Mouse (Mus musculus): ENCODE data around the gene Gsg1l. TPM values are rescaled to one million over a fixed set of nuclear protein-coding genes. Genes with fewer than 3 reads are reported as not detected.

The Gsg1l gene
- total RNA-seq, 2 experiments from 2014 or later, result 78.1 to 85.0 TPM

GRCm38 (mm10) chr7:125992356-125992891 is 89.8 kb downstream of the Gsg1l start:
- DNase-seq (ENCODE audit: low spot score in 2 of 2), result no peak
- intact Hi-C loops (cut with DNase I), result no loop called here

DNA sequence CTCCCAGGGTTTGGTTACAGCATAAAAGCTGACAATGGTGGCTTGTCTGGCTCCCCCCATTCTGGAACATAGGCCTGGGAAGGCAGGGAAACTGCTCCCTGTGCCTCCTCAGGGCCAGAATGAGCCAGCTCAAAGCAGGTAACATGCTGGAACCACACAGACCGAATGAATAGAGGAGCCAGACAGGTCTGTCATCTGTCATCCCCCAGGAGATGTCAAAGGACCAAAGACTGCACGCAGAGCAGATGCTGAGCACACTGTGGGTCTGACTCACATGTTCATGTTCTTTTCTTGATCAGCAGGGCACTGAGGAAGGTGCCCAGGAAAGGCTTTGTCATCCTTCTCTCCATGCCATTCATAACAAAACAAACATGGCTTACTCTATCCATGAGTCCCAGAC is 90.4 kb downstream of the Gsg1l start:
- intact Hi-C loops (cut with DNase I), result no loop called here
- no peak for DNase-seq (ENCODE audit: low spot score in 2 of 2)

DNA sequence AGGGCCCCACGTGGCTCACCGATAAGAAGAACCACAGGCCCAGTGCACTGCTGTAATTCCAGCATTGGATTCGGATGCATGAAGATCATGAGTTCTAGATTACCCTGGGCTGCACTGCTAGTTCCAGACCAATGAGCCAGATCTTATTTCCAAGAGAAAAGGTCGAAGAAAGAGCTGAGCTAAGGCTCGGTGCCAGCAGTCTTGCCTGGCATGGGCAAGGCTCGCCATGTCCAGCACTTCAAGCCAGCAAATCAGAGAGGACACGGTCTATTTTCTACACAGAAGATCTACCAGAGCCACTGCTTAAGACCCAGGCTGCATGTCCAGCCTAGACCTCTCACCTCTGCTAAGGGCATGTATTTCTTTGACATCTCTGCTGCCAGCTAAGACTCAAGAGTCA is 92.2 kb downstream of the Gsg1l start:
- DNase-seq (ENCODE audit: low spot score in 2 of 2), result no peak
- intact Hi-C loops (cut with DNase I), result no loop called here

GRCm38 (mm10) chr7:125989489-125989888 is 92.7 kb downstream of the Gsg1l start:
- intact Hi-C loops (cut with DNase I), result no loop called here
- DNase-seq (ENCODE audit: low spot score in 2 of 2), result no peak

DNA sequence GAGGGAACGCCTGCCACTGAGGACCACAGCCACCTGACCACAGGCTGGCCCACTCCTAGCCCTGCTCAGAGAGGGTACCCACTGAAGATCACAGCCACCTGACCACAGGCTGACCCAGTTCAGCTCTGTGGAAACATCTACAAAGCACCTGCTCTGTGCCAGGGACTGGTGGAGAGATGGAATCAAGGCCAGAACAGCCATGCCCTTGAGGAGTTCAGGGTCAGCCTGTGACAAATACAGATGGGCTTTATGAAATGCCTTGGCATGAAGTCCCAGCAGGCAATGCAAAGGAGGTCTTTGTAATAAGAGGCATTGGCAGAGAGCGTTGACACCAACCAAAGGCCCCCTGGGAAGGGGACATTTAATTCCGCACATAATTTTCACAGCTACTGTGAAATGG is 93.9 kb downstream of the Gsg1l start:
- intact Hi-C loops (cut with DNase I), result no loop called here
- no peak for DNase-seq (ENCODE audit: low spot score in 2 of 2)

DNA sequence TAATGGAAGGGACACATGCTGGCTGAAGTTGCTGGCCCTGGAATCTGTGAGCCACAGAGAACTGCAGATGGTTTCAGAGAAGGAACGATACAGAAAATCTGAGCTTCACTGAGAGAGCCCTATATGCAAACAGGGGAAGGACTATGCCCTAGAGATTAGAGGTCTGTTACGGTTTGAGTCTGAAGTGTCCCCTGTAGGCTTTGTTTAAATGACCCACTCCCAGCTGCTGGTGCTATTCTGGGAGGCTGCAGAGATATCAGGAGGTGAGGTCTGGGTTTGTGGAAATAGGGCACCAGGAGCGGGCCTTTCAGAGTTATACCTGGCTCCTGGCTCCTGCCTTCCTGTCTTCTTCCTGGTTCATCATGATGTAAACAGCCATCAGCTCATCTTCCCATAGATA is 95.1 kb downstream of the Gsg1l start:
- intact Hi-C loops (cut with DNase I), result no loop called here
- DNase-seq (ENCODE audit: low spot score in 2 of 2), result no peak

- intact Hi-C loops (cut with DNase I), result no loop called here
- no peak for DNase-seq (ENCODE audit: low spot score in 2 of 2)
Observed at GRCm38 (mm10) chr7:125985565-125985964, 96.6 kb downstream of the Gsg1l start.

DNA sequence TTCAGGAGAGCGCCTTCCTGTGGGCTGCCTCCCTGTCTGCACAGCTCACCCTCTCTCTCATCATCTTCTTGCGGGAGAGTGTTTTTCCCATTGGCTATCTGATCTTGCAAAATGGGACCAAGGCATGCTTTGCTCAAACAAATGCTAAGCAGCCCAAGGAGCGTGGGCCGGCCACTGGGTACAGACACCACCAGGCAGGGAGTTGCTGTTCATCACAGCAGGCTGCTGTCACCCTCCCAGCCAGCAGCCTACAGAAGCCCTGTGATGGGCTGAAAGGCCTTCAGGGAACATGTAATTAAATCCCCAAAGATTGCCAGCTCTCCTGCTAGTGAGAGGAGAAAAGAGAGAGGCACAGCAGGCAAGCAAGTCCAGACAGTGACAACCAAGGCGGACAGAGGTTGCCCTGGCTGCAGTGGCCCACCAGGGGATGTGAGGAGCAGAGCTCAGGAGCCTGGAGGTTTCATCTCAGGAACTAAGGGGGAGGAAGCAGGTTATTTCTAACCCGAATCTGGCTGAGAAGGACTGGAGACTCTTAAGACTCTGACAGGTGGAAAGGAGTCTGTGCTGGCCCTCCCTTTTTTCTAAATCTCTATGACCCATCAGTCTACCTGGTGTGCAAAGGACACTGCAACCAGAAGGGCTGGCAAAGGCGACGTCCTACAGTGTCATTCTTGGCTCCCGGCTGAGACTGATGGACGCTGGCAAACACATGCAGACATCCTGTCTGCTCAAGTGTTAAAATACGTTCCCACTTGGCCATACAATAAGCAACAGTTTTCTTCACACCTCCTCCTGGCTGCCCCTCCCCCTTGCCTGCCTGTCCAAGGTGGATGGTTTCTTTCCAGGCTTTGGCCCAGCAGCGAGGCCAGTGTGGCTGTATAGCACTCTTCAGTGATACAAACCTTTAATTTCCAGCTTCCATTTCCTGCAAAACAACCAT is 98.0 kb downstream of the Gsg1l start:
- peak; percentile 50 to 62 for DNase-seq (ENCODE audit: low spot score in 2 of 2)
- intact Hi-C loops (cut with DNase I), result no loop called here

GRCm38 (mm10) chr7:125979591-125979990 is 102.6 kb downstream of the Gsg1l start:
- DNase-seq (ENCODE audit: low spot score in 2 of 2), result no peak
- intact Hi-C loops (cut with DNase I), result no loop called here

GRCm38 (mm10) chr7:125976695-125977094 is 105.5 kb downstream of the Gsg1l start:
- no peak for DNase-seq (ENCODE audit: low spot score in 2 of 2)
- intact Hi-C loops (cut with DNase I), result no loop called here

DNA sequence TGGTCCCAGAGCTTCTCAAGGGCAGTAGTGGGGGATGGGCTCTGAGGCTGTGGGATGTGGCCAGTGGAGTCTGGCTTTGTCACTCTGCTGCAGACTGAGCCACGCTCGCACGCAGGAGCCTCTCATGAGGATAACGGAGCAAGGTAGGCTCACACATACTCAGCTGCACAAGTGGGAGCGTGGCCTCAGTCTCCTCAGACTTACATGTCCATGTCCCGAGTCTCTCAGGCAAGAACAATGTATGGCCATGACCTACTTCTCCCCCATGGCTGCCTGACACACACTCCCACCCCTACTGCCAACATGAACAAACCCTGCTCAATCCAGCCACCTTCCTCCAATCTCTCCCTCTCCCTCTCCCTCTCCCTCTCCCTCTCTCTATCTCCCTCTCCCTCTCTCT is 106.8 kb downstream of the Gsg1l start:
- intact Hi-C loops (cut with DNase I), result no loop called here
- DNase-seq (ENCODE audit: low spot score in 2 of 2), result no peak

DNA sequence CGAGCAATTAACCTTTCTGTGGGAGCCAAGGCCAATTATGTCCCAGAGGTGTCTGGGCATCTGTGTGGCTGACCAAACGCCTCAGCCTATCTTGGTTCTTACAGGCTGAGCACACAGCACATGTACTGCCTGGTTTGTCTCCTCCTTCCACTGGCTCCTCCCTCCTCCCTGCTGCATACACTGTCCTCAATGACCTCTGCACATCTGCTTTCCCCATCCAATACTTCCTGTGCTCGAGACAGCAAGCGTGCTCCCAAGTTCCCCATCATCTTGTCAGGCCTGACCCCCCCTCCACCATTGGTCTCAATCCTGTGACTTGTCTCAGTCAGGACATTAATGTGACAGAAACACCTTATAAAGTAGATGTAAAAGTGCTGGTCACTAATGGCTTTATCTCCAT is 108.3 kb downstream of the Gsg1l start:
- intact Hi-C loops (cut with DNase I), result no loop called here
- DNase-seq (ENCODE audit: low spot score in 2 of 2), result no peak

GRCm38 (mm10) chr7:125972776-125973175 is 109.4 kb downstream of the Gsg1l start:
- no peak for DNase-seq (ENCODE audit: low spot score in 2 of 2)
- intact Hi-C loops (cut with DNase I), result no loop called here

DNA sequence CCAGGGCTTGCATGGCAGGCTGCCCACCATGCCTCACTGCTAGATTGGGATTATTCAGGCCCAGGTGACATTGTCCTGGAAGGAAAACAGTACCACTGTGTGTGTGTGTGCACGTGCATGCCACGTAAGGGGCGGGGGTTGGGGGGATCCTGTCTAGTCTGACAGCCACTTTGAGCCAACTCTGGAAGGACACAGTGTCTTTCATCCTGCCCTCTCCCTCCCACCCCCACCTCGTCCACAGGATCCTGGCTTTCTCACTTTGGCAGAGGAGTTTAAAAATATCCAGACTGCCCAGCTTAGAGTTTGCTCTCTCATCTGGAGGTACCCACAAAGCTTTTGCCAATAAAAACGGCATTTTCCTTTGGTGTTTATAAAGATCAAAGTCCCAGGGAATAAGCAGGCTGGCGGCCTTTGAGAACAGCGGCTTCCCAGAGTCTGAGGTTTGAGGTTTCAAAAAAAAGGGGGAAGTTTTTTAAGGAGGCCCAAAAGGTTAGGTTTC is 110.0 kb downstream of the Gsg1l start:
- intact Hi-C loops (cut with DNase I), result no loop called here
- no peak for DNase-seq (ENCODE audit: low spot score in 2 of 2)

GRCm38 (mm10) chr7:125969076-125969475 is 113.1 kb downstream of the Gsg1l start:
- DNase-seq (ENCODE audit: low spot score in 2 of 2), result no peak
- intact Hi-C loops (cut with DNase I), result no loop called here

- DNase-seq (ENCODE audit: low spot score in 2 of 2), result peak in 1 of 2 experiments; percentile 15
- intact Hi-C loops (cut with DNase I), result no loop called here
Observed at GRCm38 (mm10) chr7:125966402-125967261, 115.6 kb downstream of the Gsg1l start.

DNA sequence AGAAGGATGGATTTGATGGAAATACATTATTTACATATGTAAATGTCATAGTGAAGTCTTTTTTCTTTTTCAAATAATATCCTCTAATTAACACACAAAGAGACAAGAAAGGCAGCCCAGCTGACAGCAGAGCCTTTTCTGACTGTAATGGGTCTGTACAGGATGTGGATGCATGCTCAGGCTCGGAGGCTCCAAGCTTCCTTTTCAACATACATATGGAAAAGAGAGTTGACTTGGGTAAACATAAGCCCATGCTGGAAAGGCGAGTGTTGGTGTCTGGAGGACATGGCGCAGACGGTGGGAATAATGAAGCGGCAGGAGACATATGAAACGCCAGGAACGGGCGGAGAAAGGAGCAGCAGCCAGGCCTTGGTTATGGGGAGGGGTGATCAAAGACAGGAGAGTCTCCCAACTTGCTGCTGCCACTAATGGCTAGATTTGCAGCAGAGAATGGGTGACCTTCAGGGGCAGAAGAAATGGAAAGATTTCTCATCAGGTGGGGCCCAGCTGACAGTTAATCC is 118.1 kb downstream of the Gsg1l start:
- DNase-seq (ENCODE audit: low spot score in 2 of 2), result no peak
- intact Hi-C loops (cut with DNase I), result loop anchor here (5.0 kb wide), 1 partner anchor 118 kb away; the partner anchor contains the start of gene Gsg1l

DNA sequence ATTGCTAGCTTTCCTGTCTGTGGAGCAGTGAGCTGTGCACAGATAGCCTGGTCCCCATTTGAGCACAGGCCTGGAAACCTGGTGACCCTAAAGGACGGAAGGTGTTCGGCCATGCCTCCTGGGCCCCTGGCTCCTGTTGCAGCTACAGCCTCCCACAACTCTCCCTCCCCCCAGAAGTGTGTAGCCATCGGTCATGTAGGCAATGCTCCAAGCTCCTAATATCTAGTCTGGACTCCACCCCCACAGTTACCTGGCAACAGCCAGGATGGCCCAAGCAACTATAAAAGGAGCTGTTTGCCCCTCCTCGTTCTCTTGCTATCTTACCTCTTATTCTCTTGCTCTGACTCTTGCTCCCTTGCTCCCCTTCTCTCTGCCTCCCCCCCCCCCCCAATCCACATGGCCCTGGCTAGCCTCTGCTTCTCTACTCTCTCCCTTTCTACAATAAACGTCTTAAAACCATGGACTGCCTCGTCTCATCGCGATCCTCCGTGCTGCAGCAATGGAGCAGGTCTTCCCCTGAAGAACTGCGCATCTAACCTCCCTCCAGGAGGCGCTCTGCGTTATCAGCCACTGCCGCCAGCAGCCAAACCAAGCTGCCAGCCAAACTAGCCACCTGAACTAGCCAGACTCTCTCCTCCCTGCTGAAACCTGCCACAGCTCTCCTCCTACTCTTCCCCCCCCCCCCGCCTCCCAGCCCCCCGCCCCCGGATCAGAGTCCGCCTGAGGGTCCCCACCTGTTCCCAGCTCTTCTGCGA is 122.7 kb downstream of the Gsg1l start:
- intact Hi-C loops (cut with DNase I), result loop anchor here (5.0 kb wide), 1 partner anchor 123 kb away; the partner anchor contains the start of gene Gsg1l
- DNase-seq (ENCODE audit: low spot score in 2 of 2), result no peak

GRCm38 (mm10) chr7:125958856-125959255 is 123.4 kb downstream of the Gsg1l start:
- no peak for DNase-seq (ENCODE audit: low spot score in 2 of 2)
- intact Hi-C loops (cut with DNase I), result no loop called here

Data from left cerebral cortex, postnatal 36 days (tissue).